Mouse (Mus musculus) limb, embryonic 12.5 days (tissue): Measurements from ENCODE around the gene Dicer1. TPM values are rescaled to one million over a fixed set of nuclear protein-coding genes. Genes with fewer than 3 reads are reported as not detected.

ENCODE experiments used
- ATAC-seq: fragments of 200-750 bp; cut with Nextera tagmentation; 2 replicates; pipeline ENCODE4 v1.8.0; 2017; ENCODE audit warnings: low read depth, moderate TSS enrichment; ENCODE audit not compliant: insufficient number of reproducible peaks, insufficient read depth, low FRiP score, low TSS enrichment
- H3K27ac ChIP-seq: fragments of 300-500 bp; sonication (generic); 2 replicates; pipeline ENCODE4 v1.5.1; 2016; ENCODE audit warnings: mild to moderate bottlenecking, moderate library complexity
- H3K27me3 ChIP-seq: fragments of 300-500 bp; sonication (generic); 2 replicates; pipeline ENCODE4 v1.6.1; 2016; ENCODE audit warnings: mild to moderate bottlenecking, moderate library complexity
- H3K36me3 ChIP-seq: fragments of 300-500 bp; sonication (generic); 2 replicates; pipeline ENCODE4 v1.6.1; 2016; ENCODE audit warnings: mild to moderate bottlenecking, moderate library complexity
- H3K4me1 ChIP-seq: fragments of 300-500 bp; sonication (generic); replicated peaks from 2 replicates; pipeline ENCODE4 v1.6.1; 2016
- H3K4me2 ChIP-seq: fragments of 300-500 bp; sonication (generic); 2 replicates; pipeline ENCODE4 v1.6.1; 2016; ENCODE audit warnings: mild to moderate bottlenecking, moderate library complexity
- H3K4me3 ChIP-seq: fragments of 300-500 bp; sonication (generic); replicated peaks from 2 replicates; pipeline ENCODE4 v1.5.1; 2016; ENCODE audit warnings: mild to moderate bottlenecking
- H3K9ac ChIP-seq: fragments of 300-500 bp; sonication (generic); replicated peaks from 2 replicates; pipeline ENCODE4 v1.6.1; 2016; ENCODE audit warnings: mild to moderate bottlenecking, moderate library complexity
- H3K9me3 ChIP-seq: fragments of 300-500 bp; sonication (generic); 2 replicates; pipeline ENCODE4 v1.6.1; 2016; ENCODE audit warnings: mild to moderate bottlenecking, moderate library complexity
- WGBS: fragments of 180-500 bp; shearing (Covaris S2); methylation state at CpG from one replicate; pipeline ENCODE4 v1.1.7; 2016; 5-methylcytosine and 5-hydroxymethylcytosine counted together
- polyA plus RNA-seq: library from polyadenylated mRNA; unstranded; fragments of >200 nt; fragmentation: Nextera tagmentation; extraction: Ambion mirVana; gene quantifications from 2 replicates; pipeline ENCODE4 v1.2.1, GENCODE M21; 2016

The Dicer1 gene
- polyA plus RNA-seq, 1 experiment from 2014 or later = 57.6 TPM

DNA sequence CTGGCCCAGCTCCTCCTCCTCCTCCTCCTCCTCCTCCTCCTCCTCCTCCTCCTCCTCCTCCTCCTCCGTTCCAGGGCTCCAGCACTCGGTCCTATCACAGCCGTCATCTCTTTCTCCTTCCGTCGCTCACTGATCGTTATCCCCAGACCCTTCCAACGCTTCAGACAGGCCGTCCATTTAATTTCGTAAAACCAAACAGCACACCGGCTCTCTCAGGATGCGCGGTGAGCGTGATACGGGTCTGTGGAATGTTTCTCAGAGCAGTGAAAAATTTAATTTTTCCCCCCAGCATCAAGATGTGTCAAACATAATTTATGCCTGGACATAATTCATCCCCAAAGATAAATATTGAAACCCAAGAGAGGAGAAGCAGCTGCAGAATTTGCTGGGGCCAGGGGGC lies 73.3 kb downstream of the Dicer1 start:
- Histone ChIP-seq H3K4me1 (peaks cover 53% of the 10 kb centered on the region), H3K27me3 (peaks cover 13% of the 10 kb centered on the region), H3K9ac (no peak overlapping the region), H3K4me2 (peak overlapping the region; percentile 50), H3K4me3 (no peak overlapping the region), H3K36me3 (no peaks in the 10 kb centered on the region), H3K9me3 (peaks cover 11% of the 10 kb centered on the region; the same call in 1 of the 2 replicates), H3K27ac (0 out of 2 replicates have a peak overlapping the region, but pooled peaks have one; percentile 45)
- ATAC-seq = no peak
- WGBS = 34% methylated on average over 12 of the region's 14 CpGs

GRCm38 (mm10) chr12:104677371-104677924 lies 74.3 kb downstream of the Dicer1 start:
- H3K36me3 ChIP-seq = no peaks in the 10 kb centered on the region
- no peak for ATAC-seq
- H3K4me3 ChIP-seq = no peak overlapping the region
- peaks cover 53% of the 10 kb centered on the region for H3K4me1 ChIP-seq
- no peak overlapping the region for H3K9ac ChIP-seq
- peaks cover 18% of the 10 kb centered on the region for H3K27me3 ChIP-seq
- 0 out of 2 replicates have a peak, but pooled peaks cover 3% of the 10 kb centered on the region for H3K9me3 ChIP-seq
- H3K4me2 ChIP-seq = no peak overlapping the region
- 86% methylated on average over 9 of the region's 9 CpGs for WGBS
- no peak overlapping the region for H3K27ac ChIP-seq

DNA sequence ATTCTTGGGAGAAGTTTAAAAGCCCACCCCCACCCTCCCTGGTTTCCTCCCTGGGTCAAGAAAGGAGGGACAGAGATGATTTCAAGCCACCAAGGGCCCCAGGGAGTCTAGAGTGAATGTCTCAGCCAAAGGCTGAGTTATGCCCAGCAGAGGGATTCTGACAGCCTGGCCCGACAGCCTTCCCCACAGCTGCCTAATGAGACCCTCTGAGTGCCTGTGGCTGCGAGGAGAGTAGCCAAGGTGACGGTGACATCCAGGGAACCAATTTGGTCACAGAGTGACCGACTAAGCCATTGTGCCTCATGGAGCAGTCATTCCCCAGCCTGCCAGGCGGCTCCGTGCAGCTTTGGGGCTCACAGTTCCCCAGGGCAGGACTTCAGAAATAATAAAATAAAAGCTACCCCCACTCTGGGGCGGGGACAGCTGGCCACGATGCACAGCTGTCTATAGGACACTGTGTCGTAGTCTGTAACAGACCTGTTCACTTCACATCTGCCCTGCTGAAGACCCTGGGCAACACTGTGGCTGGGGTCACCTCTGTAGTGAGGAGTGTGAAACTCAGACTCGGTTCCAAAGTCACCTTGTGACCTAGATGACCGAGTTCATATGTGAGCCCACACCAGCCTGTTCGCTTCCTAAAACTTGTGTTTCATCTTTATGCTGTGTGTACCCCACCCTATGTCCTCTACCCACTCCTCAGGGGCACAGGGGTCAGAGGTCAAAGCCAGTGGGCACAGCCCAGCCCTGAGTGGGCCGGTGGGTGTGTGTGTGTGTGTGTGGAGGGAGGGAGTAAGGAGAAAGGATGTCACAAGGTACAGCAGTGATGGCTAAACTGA lies 75.0 kb downstream of the Dicer1 start:
- no peak overlapping the region for H3K27ac ChIP-seq
- WGBS = 60% methylated on average over 13 of the region's 13 CpGs
- peaks cover 56% of the 10 kb centered on the region for H3K4me1 ChIP-seq
- H3K36me3 ChIP-seq = no peaks in the 10 kb centered on the region
- H3K9ac ChIP-seq = no peak overlapping the region
- 0 out of 2 replicates have a peak, but pooled peaks cover 3% of the 10 kb centered on the region for H3K9me3 ChIP-seq
- no peak overlapping the region for H3K4me3 ChIP-seq
- peak; percentile 39; the same call in 1 of the 2 replicates for ATAC-seq
- H3K4me2 ChIP-seq = no peak overlapping the region
- H3K27me3 ChIP-seq = peaks cover 19% of the 10 kb centered on the region

DNA sequence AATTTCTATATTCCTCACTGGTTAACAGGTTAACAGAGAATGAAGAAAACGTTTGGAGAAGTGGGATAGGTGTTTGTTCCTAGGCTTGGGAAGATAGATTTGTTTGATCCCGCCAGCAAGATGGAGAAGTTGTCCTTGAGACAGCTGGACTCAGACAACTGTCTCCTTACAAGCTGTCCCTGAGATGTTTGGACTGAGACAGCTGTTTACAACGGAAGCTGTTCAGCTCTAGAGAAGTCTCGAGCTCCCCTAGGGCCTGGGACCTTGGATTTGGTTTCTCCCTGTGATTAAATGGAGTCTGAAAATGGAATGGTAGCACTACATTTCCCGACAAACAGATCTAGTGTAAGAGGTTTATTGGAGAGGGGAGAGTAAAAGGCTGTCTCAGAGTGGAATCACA lies 78.8 kb downstream of the Dicer1 start:
- Histone ChIP-seq H3K4me1 (peaks cover 34% of the 10 kb centered on the region), H3K4me2 (no peak overlapping the region), H3K9me3 (0 out of 2 replicates have a peak, but pooled peaks cover 3% of the 10 kb centered on the region), H3K9ac (no peak overlapping the region), H3K36me3 (no peaks in the 10 kb centered on the region), H3K27me3 (peaks cover 15% of the 10 kb centered on the region), H3K27ac (no peak overlapping the region), H3K4me3 (no peak overlapping the region)
- WGBS = 65% methylated on average over 5 of the region's 5 CpGs
- ATAC-seq = no peak

DNA sequence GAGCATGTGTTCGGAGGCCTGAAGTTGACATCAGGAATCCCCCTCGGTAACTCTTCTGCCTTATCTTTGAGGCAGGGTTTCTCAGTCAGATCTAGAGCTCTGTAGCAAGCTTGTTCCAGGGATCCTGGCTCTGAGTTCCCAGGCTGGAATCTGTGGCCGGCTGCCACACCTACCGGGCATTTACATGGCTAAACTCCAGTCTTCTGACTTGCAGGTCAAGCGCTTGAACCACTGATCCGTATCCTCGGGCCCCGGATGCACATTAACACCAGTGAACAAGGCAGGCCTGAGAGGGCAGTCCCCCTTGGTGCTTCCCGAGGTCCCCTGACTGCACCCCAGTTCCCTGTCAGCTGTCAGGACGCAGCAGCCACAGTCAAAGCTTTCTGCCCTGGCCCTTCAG lies 79.3 kb downstream of the Dicer1 start:
- Histone ChIP-seq H3K9me3 (0 out of 2 replicates have a peak, but pooled peaks cover 3% of the 10 kb centered on the region), H3K9ac (no peak overlapping the region), H3K4me2 (no peak overlapping the region), H3K4me1 (peaks cover 30% of the 10 kb centered on the region), H3K27me3 (peaks cover 11% of the 10 kb centered on the region), H3K36me3 (no peaks in the 10 kb centered on the region), H3K4me3 (no peak overlapping the region), H3K27ac (no peak overlapping the region)
- ATAC-seq = no peak
- 71% methylated on average over 10 of the region's 10 CpGs for WGBS

DNA sequence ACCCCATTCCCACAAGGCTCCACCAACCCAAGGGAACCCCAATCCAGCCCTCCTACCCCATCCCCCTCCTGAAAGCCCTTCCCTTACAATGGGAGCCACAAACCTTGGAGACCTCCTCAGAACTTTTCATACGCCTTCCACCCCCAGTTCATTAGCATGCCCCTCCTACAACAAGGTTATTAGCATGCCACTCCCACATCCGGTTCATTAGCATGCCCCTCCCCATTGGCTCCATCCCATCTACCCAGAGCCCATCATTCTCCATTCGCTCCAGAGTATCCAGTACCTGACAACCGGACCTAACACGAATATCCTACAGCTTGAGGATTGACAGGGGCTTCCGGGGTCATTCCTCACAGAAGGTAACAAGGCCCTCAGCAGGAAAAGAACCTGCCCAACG lies 83.9 kb downstream of the Dicer1 start:
- no peak overlapping the region for H3K4me3 ChIP-seq
- H3K9ac ChIP-seq = no peak overlapping the region
- H3K36me3 ChIP-seq = no peaks in the 10 kb centered on the region
- ATAC-seq = no peak
- 74% methylated on average over 7 of the region's 7 CpGs for WGBS
- peaks cover 38% of the 10 kb centered on the region for H3K4me1 ChIP-seq
- H3K27me3 ChIP-seq = peaks cover 27% of the 10 kb centered on the region
- H3K9me3 ChIP-seq = no peaks in the 10 kb centered on the region
- no peak overlapping the region for H3K27ac ChIP-seq
- no peak overlapping the region for H3K4me2 ChIP-seq

DNA sequence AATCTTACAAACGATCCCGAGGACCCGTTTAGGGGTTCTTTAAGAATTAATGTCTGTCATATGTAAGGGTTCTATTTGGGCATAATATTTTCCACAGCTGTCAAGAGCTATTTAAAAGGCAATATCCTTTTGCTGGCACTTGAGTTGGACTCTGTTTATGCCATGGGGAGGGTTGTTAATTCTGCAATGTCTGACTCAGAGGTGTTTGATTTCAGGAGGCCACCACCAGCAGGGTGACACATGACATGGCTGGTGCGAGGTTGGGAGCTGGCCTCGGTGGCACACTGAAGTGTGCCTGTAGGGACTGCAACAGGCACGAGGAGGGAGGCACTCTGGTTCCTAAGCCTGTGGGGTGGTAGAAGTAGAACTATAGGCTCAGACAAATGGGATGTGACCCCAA lies 85.8 kb downstream of the Dicer1 start:
- no peaks in the 10 kb centered on the region for H3K9me3 ChIP-seq
- no peaks in the 10 kb centered on the region for H3K36me3 ChIP-seq
- H3K4me3 ChIP-seq = no peak overlapping the region
- H3K4me1 ChIP-seq = peaks cover 29% of the 10 kb centered on the region
- no peak overlapping the region; the same call in 1 of the 2 replicates for H3K27ac ChIP-seq
- peaks cover 35% of the 10 kb centered on the region for H3K27me3 ChIP-seq
- H3K4me2 ChIP-seq = no peak overlapping the region
- H3K9ac ChIP-seq = no peak overlapping the region
- peak; percentile 35; the same call in 1 of the 2 replicates for ATAC-seq
- WGBS = 13% methylated on average over 6 of the region's 6 CpGs

DNA sequence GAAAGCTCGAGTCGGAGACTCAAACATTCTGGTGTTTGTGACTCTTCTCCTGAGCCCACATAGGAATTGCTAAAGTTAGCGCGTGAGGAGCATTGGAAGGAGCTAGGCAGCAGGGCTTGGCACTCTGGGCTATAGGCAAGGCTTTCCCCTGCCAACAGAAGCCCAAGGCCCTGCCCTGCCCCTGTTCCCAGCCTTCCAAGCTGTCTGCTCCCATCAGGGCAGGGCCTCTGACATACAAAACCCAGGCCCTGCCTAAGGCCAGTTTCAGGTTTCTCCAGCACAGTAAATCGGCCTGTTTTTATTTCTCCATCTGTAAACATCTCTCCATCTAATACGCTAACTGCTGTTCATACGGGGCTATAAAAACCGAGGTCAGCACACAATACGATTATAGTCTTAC lies 86.2 kb downstream of the Dicer1 start:
- H3K4me2 ChIP-seq = no peak overlapping the region
- H3K9me3 ChIP-seq = no peaks in the 10 kb centered on the region
- H3K36me3 ChIP-seq = no peaks in the 10 kb centered on the region
- peak overlapping the region; percentile 60 for H3K27ac ChIP-seq
- H3K4me3 ChIP-seq = no peak overlapping the region
- WGBS = 44% methylated on average over 9 of the region's 9 CpGs
- ATAC-seq = peak; percentile 39; the same call in 1 of the 2 replicates
- no peak overlapping the region for H3K9ac ChIP-seq
- peaks cover 35% of the 10 kb centered on the region for H3K27me3 ChIP-seq
- H3K4me1 ChIP-seq = peaks cover 25% of the 10 kb centered on the region

DNA sequence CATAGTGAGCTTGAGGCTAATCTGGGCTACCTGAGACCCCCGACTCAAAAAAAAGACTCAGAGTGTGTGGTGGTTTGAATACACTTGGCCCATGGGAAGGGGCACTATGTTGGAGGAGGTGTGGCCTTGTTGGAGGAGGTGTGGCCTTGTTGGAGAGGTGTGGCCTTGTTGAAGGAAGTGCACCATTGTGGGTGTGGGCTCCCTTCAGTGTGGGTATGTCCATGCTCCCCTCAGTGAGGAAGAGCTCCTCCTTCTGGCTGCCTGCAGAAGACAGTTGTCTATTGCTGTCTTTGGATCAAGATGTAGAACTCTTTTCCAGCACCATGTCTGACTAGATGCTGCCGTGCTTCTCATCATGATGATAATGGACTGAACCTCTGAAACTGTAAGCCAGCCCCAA lies 95.6 kb downstream of the Dicer1 start:
- Histone ChIP-seq H3K27me3 (peaks cover 8% of the 10 kb centered on the region; the same call in 1 of the 2 replicates), H3K27ac (no peak overlapping the region), H3K9me3 (peaks cover 15% of the 10 kb centered on the region; the same call in 1 of the 2 replicates), H3K36me3 (no peaks in the 10 kb centered on the region), H3K4me3 (no peak overlapping the region), H3K9ac (no peak overlapping the region), H3K4me2 (no peak overlapping the region), H3K4me1 (peaks cover 16% of the 10 kb centered on the region; the same call in 1 of the 2 replicates)
- no peak for ATAC-seq
- 82% methylated on average over 2 of the region's 2 CpGs for WGBS

GRCm38 (mm10) chr12:104655006-104655405 lies 96.7 kb downstream of the Dicer1 start:
- no peak overlapping the region for H3K9ac ChIP-seq
- H3K4me1 ChIP-seq = peaks cover 23% of the 10 kb centered on the region
- no peak overlapping the region for H3K4me3 ChIP-seq
- H3K4me2 ChIP-seq = no peak overlapping the region
- ATAC-seq = no peak
- H3K27me3 ChIP-seq = peaks cover 15% of the 10 kb centered on the region; the same call in 1 of the 2 replicates
- peaks cover 15% of the 10 kb centered on the region; the same call in 1 of the 2 replicates for H3K9me3 ChIP-seq
- no peaks in the 10 kb centered on the region for H3K36me3 ChIP-seq
- H3K27ac ChIP-seq = no peak overlapping the region
- WGBS = 93% methylated on average over 1 of the region's 1 CpGs

GRCm38 (mm10) chr12:104652021-104652420 lies 99.7 kb downstream of the Dicer1 start:
- ATAC-seq = no peak
- Histone ChIP-seq H3K9ac (no peak overlapping the region), H3K36me3 (no peaks in the 10 kb centered on the region), H3K4me3 (no peak overlapping the region), H3K27me3 (peaks cover 15% of the 10 kb centered on the region), H3K9me3 (peaks cover 15% of the 10 kb centered on the region; the same call in 1 of the 2 replicates), H3K4me2 (no peak overlapping the region), H3K27ac (no peak overlapping the region), H3K4me1 (peaks cover 23% of the 10 kb centered on the region)
- WGBS = 40% methylated on average over 6 of the region's 6 CpGs
